24 mouse cellular contexts compared by ENCODE assay signal in the genomic region with DNA sequence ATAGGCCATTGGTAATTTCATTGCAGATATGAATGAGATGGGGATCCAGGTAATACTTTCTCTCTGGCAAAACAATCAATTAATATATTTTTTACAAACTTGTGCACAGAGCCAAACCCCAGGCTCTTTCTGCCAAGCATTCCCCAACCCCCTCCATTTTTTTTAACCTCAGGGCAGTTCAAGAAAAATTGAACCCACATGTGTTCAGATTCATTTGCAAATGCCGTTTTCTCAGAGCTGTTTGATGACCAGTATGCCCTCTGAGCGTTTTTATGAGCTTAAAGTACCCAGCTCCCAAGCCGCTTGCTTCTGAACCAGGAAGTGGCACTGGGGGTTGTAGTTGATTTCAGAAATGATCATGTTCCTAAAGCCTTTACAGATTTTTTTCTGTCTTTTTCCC.
DNase-seq lines count a peak whose midpoint lies in the region; ATAC-seq and TF ChIP-seq lines count a peak whose summit lies in the region.
"Had no signal": no experiment of that assay in that cellular context is flagged by ENCODE, and none has a peak within 500 bp of the region (broad histone marks: within the 10 kb centered on the region; RNA-seq: fewer than 3 reads in every experiment).

No protein-coding gene starts in this region.

- 37% methylated on average over 3 of the region's 3 CpGs for WGBS in embryonic facial prominence, embryonic 10.5 days
- 26% methylated on average over 3 of the region's 3 CpGs for WGBS in embryonic facial prominence, embryonic 15.5 days
- WGBS in limb, embryonic 13.5 days: 8% methylated on average over 3 of the region's 3 CpGs

- no peak overlapping the region for H3K9ac ChIP-seq in embryonic facial prominence, embryonic 15.5 days
- H3K9ac ChIP-seq in limb, embryonic 13.5 days: no peak overlapping the region
- H3K9ac ChIP-seq: forebrain, embryonic 15.5 days; hindbrain, embryonic 14.5 days; liver, embryonic 12.5 days; liver, postnatal 0 days; midbrain, embryonic 15.5 days had no signal

- peaks cover 38% of the 10 kb centered on the region for H3K4me1 ChIP-seq in embryonic facial prominence, embryonic 10.5 days
- H3K4me1 ChIP-seq in embryonic facial prominence, embryonic 15.5 days: peaks cover 29% of the 10 kb centered on the region
- peaks cover 41% of the 10 kb centered on the region for H3K4me1 ChIP-seq in limb, embryonic 13.5 days
- H3K4me1 ChIP-seq: forebrain, embryonic 15.5 days; liver, embryonic 12.5 days; midbrain, embryonic 15.5 days had no signal

- peak overlapping the region; percentile 61 for H3K27ac ChIP-seq in gastrocnemius, adult 2 months
- H3K27ac ChIP-seq in embryonic facial prominence, embryonic 10.5 days (replicated peaks): peak overlapping the region; percentile 40; the same call in 1 of the 2 replicates
- peak overlapping the region; percentile 41; the same call in 1 of the 2 replicates for H3K27ac ChIP-seq in embryonic facial prominence, embryonic 15.5 days (replicated peaks)
- 0 out of 2 replicates have a peak overlapping the region, but pooled peaks have one; percentile 29 for H3K27ac ChIP-seq in limb, embryonic 13.5 days
- H3K27ac ChIP-seq: forebrain, embryonic 15.5 days; hindbrain, embryonic 14.5 days; liver, embryonic 12.5 days; midbrain, embryonic 15.5 days; stomach, postnatal 0 days had no signal

- no peaks in the 10 kb centered on the region for H3K9me3 ChIP-seq in embryonic facial prominence, embryonic 10.5 days
- H3K9me3 ChIP-seq in embryonic facial prominence, embryonic 15.5 days (replicated peaks): no peaks in the 10 kb centered on the region
- no peaks in the 10 kb centered on the region for H3K9me3 ChIP-seq in limb, embryonic 13.5 days
- H3K9me3 ChIP-seq: forebrain, embryonic 15.5 days; liver, embryonic 12.5 days; midbrain, embryonic 15.5 days had no signal

- TF ChIP-seq CTCF in gastrocnemius, adult 2 months (IDR thresholded peaks at IDR 0.05): no peak

- intact Hi-C loops in gastrocnemius, adult 2 months (cut with DNase I): no loop called here

- H3K27me3 ChIP-seq in embryonic facial prominence, embryonic 10.5 days (replicated peaks; ENCODE audit: low read depth, poor library complexity, severe bottlenecking): no peaks in the 10 kb centered on the region
- H3K27me3 ChIP-seq in embryonic facial prominence, embryonic 15.5 days: no peaks in the 10 kb centered on the region
- H3K27me3 ChIP-seq in limb, embryonic 13.5 days: no peaks in the 10 kb centered on the region
- H3K27me3 ChIP-seq: forebrain, embryonic 15.5 days; liver, embryonic 12.5 days; midbrain, embryonic 15.5 days had no signal

- no peaks in the 10 kb centered on the region for H3K36me3 ChIP-seq in embryonic facial prominence, embryonic 10.5 days (replicated peaks)
- no peaks in the 10 kb centered on the region for H3K36me3 ChIP-seq in embryonic facial prominence, embryonic 15.5 days
- H3K36me3 ChIP-seq in limb, embryonic 13.5 days: no peaks in the 10 kb centered on the region
- H3K36me3 ChIP-seq: forebrain, embryonic 15.5 days; liver, embryonic 12.5 days; midbrain, embryonic 15.5 days had no signal

- no peak for ATAC-seq in embryonic facial prominence, embryonic 15.5 days (ENCODE audit: insufficient number of reproducible peaks, low FRiP score, low TSS enrichment, low read depth)
- no peak for ATAC-seq in limb, embryonic 13.5 days (ENCODE audit: low FRiP score, low read depth)
- ATAC-seq: forebrain, embryonic 15.5 days; intestine, postnatal 0 days; liver, embryonic 12.5 days; liver, postnatal 0 days; midbrain, embryonic 15.5 days had no signal

- H3K4me3 ChIP-seq in gastrocnemius, adult 2 months: no peak overlapping the region
- H3K4me3 ChIP-seq in embryonic facial prominence, embryonic 10.5 days: no peak overlapping the region
- no peak overlapping the region for H3K4me3 ChIP-seq in embryonic facial prominence, embryonic 15.5 days (replicated peaks)
- H3K4me3 ChIP-seq in limb, embryonic 13.5 days: no peak overlapping the region
- H3K4me3 ChIP-seq: forebrain, embryonic 15.5 days; liver, embryonic 12.5 days; midbrain, embryonic 15.5 days had no signal

- DNase-seq in gastrocnemius, adult 2 months: no peak
- no peak for DNase-seq in gastrocnemius, postnatal 10 days
- DNase-seq in embryonic facial prominence, embryonic 10.5 days (ENCODE audit: low spot score): no peak
- no peak for DNase-seq in adrenal gland, postnatal 4 days (ENCODE audit: low spot score in 2 of 2)
- no peak for DNase-seq in thymus, postnatal 4 days
- DNase-seq: adrenal gland, postnatal 25 days; cerebellum, adult 18-20 months; gastrocnemius, postnatal 14 days; kidney, postnatal 14 days; layer of hippocampus, adult 9-11 months; liver, postnatal 0 days; lung, postnatal 4 days; right cerebral cortex, postnatal 4 days; thymus, adult 18-20 months; thymus, postnatal 25 days had no signal

- no peak overlapping the region for H3K4me2 ChIP-seq in embryonic facial prominence, embryonic 15.5 days (replicated peaks)
- peak overlapping the region; percentile 25; the same call in 1 of the 2 replicates for H3K4me2 ChIP-seq in limb, embryonic 13.5 days (replicated peaks)
- H3K4me2 ChIP-seq: forebrain, embryonic 15.5 days; heart, embryonic 11.5 days; hindbrain, embryonic 14.5 days; liver, embryonic 12.5 days; midbrain, embryonic 15.5 days had no signal
